ENCODE assay signal across 9 mouse cellular contexts in genomic region chr1:133745078-133745495, GRCm38 (mm10). TPM values are rescaled to one million over a fixed set of nuclear protein-coding genes. Genes with fewer than 3 reads are reported as not detected.
DNase-seq lines count a peak whose midpoint lies in the region; ATAC-seq and TF ChIP-seq lines count a peak whose summit lies in the region.
"Had no signal": no experiment of that assay in that cellular context is flagged by ENCODE, and none has a peak within 500 bp of the region (broad histone marks: within the 10 kb centered on the region; RNA-seq: fewer than 3 reads in every experiment).

No protein-coding gene starts in this region.

- H3K4me3 ChIP-seq in lung, embryonic 14.5 days (ENCODE audit: low read depth, low read length) = no peak overlapping the region
- no peak overlapping the region for H3K4me3 ChIP-seq in heart, embryonic 16.5 days (ENCODE audit: low read length)

- no peaks in the 10 kb centered on the region for H3K9me3 ChIP-seq in lung, embryonic 14.5 days (ENCODE audit: low read depth, low read length)
- H3K9me3 ChIP-seq in heart, embryonic 16.5 days (replicated peaks; ENCODE audit: control insufficient read depth, low read length) = no peaks in the 10 kb centered on the region

- TF ChIP-seq CTCF in lung, embryonic 14.5 days (IDR thresholded peaks at IDR 0.05; ENCODE audit: low read depth) = no peak

- DNase-seq in cerebellum, postnatal 14 days = peak; percentile 16 to 43
- DNase-seq in cerebellum, adult 11-12 months = no peak
- no peak for DNase-seq in lung, embryonic 14.5 days
- DNase-seq in lung, adult 18-20 months = no peak
- no peak for DNase-seq in thymus, postnatal 0 days (ENCODE audit: low spot score)
- no peak for DNase-seq in embryo, embryonic 10 days (ENCODE audit: low spot score)
- DNase-seq: B cell, adult 2 months had no signal

- peaks cover 21% of the 10 kb centered on the region for H3K4me1 ChIP-seq in lung, embryonic 14.5 days (ENCODE audit: insufficient read depth)
- H3K4me1 ChIP-seq in heart, embryonic 16.5 days (ENCODE audit: control insufficient read depth, insufficient read depth, low read length) = peaks cover 16% of the 10 kb centered on the region

- peak; percentile 42; the same call in 1 of the 2 replicates for ATAC-seq in lung, embryonic 14.5 days (ENCODE audit: insufficient read depth)
- peak; percentile 50; the same call in 1 of the 2 replicates for ATAC-seq in heart, embryonic 16.5 days (replicated peaks; ENCODE audit: extremely low read depth, insufficient read depth, low FRiP score)
- ATAC-seq in megakaryocyte progenitor cell, adult 5-6 weeks (replicated peaks; ENCODE audit: poor library complexity) = peak; percentile 75

- 38% methylated on average over 9 of the region's 9 CpGs for WGBS in lung, embryonic 14.5 days
- 22% methylated on average over 9 of the region's 9 CpGs for WGBS in heart, embryonic 16.5 days

- H3K27me3 ChIP-seq in lung, embryonic 14.5 days (ENCODE audit: insufficient read depth, low read length) = no peaks in the 10 kb centered on the region
- no peaks in the 10 kb centered on the region for H3K27me3 ChIP-seq in heart, embryonic 16.5 days (ENCODE audit: control insufficient read depth, insufficient read depth, low read length)

- H3K27ac ChIP-seq in lung, embryonic 14.5 days (ENCODE audit: low read depth) = peak overlapping the region; percentile 81
- peak overlapping the region; percentile 56 for H3K27ac ChIP-seq in heart, embryonic 16.5 days (ENCODE audit: low read length)

- H3K36me3 ChIP-seq in lung, embryonic 14.5 days (ENCODE audit: insufficient read depth) = no peaks in the 10 kb centered on the region
- H3K36me3 ChIP-seq in heart, embryonic 16.5 days (ENCODE audit: control insufficient read depth, insufficient read depth) = no peaks in the 10 kb centered on the region

- H3K4me2 ChIP-seq in lung, embryonic 14.5 days = no peak overlapping the region
- no peak overlapping the region for H3K4me2 ChIP-seq in heart, embryonic 16.5 days (ENCODE audit: low read depth, low read length)

- H3K9ac ChIP-seq in lung, embryonic 14.5 days = 0 out of 2 replicates have a peak overlapping the region, but pooled peaks have one; percentile 17
- H3K9ac ChIP-seq in heart, embryonic 16.5 days (ENCODE audit: low read length) = peak overlapping the region; percentile 23

RNA-seq across cellular contexts. Expression of gene Lax1, which starts 55.2 kb away (rescaled TPM):
- 0.18 and 0.25 TPM in 2 replicates for polyA plus RNA-seq in lung, embryonic 14.5 days (2014; fragmentation: Nextera tagmentation; extraction: Ambion mirVana)
- polyA plus RNA-seq in heart, embryonic 16.5 days (2015; fragmentation: Nextera tagmentation; extraction: Ambion mirVana) = 1.2 and 3.2 TPM in 2 replicates
- total RNA-seq in megakaryocyte progenitor cell, adult 5-6 weeks (2015) = 0.85 and 1.8 TPM in 2 replicates
- 0.75 and 2.6 TPM in 2 replicates for total RNA-seq in megakaryocyte progenitor cell, adult 5-6 weeks (2017)
- polyA plus RNA-seq in thymus, postnatal 0 days (2015; fragmentation: Nextera tagmentation; extraction: Ambion mirVana) = 27.3 and 29.4 TPM in 2 replicates

RNA-seq across cellular contexts. Expression of gene Atp2b4, which starts 55.8 kb away (rescaled TPM):
- polyA plus RNA-seq in lung, embryonic 14.5 days (2014; fragmentation: Nextera tagmentation; extraction: Ambion mirVana) = 11.2 and 12.7 TPM in 2 replicates
- polyA plus RNA-seq in heart, embryonic 16.5 days (2015; fragmentation: Nextera tagmentation; extraction: Ambion mirVana) = 10.3 and 11.0 TPM in 2 replicates
- total RNA-seq in megakaryocyte progenitor cell, adult 5-6 weeks (2015) = 33.6 and 40.5 TPM in 2 replicates
- 30.7 and 34.7 TPM in 2 replicates for total RNA-seq in megakaryocyte progenitor cell, adult 5-6 weeks (2017)
- polyA plus RNA-seq in thymus, postnatal 0 days (2015; fragmentation: Nextera tagmentation; extraction: Ambion mirVana) = 3.1 and 3.5 TPM in 2 replicates

Comparison
In these comparisons a context has a peak if more than half of its experiments do, and no peak if none do; other contexts are left out.
1. DNase-seq: peak in cerebellum, postnatal 14 days (2 of 2); none in cerebellum, adult 11-12 months (single experiment), lung, embryonic 14.5 days (single experiment), lung, adult 18-20 months (0 of 2), thymus, postnatal 0 days (single experiment) and embryo, embryonic 10 days (single experiment).
2. Peak in every context shown above with its lines, with median percentiles within 50 percentile points of each other: ATAC-seq.